Mouse (Mus musculus) right cerebral cortex, adult 18-20 months (tissue): ENCODE data around the gene Pfkp.

Experiments used
- DNase-seq: peaks from one replicate; pipeline ENCODE4 v3.0.0; 2022; ENCODE audit warnings: mixed read lengths

The Pfkp gene

DNA sequence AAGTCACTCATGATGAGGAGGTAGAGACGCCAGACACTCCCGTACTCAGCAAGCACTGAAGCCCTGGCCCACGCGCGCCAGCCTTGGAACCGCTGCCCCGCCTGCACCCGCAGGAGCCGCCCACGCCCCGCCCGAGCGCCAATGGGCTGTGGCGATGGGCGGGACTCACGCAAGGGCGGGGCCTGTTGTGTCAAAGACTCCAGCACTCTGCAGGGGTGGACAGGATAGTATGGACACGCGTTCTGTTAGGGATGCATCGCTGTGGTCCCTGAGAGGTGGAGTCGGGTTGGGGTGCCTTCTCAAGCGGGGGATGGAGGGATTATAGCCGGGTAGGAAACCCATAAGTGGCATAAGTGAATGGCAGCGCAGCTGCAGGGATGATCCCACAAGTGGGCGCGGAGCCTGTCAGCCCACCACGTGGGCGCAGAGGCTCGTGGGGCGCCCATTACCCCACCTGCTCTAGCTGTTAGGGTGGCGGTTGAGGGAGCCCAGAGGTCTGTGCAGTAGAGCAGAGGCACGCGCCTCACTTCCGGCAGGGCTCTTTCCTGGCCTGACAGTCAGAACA is at the start of gene Pfkp:
Gene Pfkp (minus strand): TSS at position 109 of the 565 bp plus-strand sequence.
- peak; percentile 97 for DNase-seq

DNA sequence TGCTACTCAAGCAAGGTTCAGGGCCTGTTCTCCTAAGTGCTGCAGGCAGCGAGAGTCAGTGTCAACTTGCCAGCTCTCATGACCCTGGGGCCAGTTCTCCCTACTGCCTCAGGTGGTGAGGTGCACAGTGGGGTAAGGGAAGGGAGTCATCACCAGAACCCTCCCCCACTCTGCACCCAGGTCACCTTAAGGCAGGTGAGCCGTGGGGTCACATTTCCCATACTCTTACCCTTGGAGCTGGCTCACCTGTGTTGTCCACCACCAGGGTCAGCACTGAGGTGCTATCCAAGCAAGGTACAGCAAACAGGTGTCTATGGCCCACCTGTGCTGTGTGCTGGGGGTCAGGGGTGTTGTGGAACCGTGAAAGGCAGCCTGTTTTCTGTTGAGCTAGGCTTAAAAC is 42.0 kb upstream of the Pfkp start:
- DNase-seq: no peak

DNA sequence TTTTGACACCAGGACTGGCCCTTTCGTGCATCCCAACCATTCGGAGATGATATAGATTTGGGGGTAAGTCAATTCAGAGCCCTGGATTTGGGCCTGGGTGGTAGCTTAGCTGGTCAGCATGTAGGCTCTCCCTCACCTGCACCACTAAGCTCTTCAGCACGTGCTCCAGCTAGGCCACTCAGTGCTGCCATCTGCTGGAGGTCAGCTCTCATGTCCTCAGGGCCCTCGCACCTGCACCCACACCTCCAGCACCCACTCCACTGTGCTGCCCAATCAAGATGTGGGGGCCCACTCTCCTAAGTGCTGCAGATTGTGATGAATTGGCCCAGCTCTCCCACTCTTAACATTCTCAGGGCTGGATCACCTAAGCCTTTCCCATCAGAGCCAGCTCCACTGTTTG is 41.4 kb upstream of the Pfkp start:
- DNase-seq: no peak

DNA sequence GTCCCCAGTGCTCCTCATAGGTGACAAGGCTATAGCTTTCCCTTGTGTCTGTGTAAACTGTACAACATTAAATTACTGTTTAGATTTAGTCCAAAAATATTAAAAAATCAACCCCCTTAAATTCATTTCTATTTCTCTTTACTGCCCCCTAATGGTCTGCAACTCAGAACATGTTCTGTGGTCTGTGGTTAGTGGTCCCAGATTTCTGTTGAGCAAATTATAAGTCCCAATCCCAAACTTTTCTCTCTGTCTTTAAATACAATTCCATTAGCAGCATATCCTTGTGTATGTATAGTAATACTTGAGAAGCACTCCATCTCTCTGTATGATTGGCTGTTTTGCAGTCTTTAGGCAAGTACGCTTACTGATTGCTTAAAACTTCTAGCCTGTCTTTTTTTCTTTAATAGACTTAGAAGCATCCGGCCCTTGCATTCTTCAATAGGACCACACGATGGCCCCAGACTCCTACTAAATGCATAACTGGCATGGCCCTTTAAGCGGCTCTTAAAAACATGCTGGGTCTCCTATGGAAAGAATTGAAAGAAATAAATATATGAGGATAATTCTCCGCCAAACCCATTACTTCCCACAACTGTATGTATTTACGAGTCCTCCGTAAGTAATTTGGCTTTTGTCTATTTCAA is 40.3 kb upstream of the Pfkp start:
- DNase-seq: peak; percentile 74

DNA sequence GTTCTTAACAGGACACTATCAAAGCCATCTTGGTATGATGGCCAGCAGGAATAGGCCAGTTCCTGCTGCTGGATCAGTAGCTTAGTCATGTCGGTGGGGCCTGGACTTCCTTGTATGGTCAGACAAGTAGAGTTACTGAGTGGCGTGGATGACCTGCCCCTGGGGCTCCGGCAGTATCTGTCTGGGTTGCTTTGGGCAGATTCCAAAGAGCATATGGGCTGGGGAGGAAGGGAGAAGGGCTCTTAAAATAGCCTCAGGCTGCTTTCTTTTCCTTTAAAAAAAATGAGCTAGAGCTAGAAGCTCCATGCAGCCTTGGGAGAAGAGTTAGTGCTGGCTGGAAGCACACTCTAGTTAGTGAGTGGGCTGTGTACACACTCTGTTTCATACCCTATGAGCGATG is 18.3 kb upstream of the Pfkp start:
- peak; percentile 72 for DNase-seq

DNA sequence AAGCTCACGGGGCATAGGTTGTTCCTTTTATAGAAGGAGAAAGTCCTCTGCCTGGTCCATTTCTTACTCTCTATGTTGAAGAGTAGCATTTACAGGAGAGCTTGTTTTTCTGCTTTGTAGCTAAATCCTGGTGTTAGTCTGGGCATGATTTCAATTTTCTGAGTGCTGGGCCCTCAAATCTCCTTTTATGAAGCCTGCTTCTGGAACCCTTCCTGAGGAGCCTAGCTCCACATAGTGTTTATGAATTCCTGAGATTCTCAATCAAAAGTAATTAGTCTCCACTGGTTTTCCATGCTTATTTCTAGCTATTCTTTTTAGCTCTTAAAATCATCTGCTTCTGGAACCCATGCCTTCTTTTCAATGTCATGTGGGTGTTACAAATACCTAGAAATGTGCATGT is 16.9 kb upstream of the Pfkp start:
- DNase-seq: peak; percentile 45

DNA sequence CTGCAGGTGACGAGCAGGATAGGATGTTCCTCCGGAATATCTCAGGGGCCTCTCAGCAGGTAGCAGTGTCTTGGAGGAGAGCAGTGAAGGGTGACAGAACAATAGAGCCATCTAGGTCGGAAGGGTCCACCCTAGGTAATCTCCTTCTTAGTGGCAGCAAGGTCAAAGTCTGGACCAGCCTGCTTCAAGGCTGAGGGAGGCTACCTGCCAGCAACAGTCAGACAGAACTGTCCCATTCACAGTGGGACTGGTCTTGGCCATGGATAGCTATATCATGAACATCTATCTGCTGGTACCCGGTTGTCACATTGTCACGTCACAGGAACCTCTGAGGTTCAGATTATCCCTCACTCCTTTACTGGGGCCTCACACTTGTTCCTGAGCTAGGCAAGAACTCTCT is 15.6 kb upstream of the Pfkp start:
- no peak for DNase-seq

DNA sequence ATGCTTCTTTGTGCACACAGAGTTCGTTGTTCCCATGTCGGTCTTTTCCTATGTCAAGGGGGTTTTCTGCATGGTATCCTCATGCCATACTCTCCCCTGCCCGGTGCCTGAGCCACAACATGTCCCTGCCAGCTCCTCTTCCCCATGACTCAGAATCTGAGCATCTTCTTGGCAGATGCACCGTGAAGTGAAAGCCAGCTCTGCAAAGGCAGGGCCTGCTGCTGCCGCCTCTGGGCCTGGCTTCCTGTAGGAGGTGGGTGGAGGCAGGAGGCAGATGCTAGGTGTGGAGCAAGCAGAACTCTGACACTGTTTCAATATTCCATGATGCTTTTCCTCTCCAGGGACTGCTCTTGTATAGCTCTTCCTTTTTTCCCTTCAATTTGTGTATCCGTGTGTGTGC is 10.7 kb upstream of the Pfkp start:
- peak; percentile 92 for DNase-seq

DNA sequence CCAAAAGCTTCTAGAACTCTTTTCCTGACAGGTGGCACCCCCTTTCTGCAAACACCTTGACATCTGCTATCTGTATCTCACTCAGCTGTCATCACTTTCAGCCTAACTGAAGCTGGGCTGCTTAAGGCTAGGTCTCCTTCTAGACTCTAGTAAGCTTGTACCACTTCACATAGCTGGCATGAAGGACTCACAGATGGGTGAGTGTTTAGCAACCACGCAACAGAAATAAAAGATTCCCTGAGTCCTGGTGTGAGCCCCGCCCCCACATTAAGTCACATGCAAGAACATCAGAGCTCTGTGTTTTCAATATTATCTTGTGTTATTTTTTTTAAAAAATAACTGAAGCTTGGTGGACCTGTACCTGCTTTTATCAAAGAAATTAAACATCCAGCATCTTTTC is 8.7 kb upstream of the Pfkp start:
- peak; percentile 64 for DNase-seq

DNA sequence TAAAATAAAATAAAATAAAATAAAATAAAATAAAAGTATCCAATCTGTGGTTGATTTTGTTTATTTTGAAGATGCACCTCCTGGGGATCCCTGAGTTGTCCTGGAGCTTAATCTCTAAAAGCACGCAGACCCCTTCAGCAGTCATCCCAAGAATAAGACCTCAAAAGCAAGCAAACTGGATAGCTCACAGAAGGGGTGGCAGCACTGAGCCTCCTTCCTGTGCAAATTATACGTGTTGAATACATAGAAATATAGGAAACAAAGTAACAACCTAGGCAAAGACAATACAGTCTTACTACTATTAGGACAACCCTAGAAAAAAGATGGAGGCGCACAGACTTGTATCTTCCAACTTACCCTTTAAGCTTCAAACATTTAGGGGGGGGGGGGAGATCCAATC is 965 bp upstream of the Pfkp start:
- no peak for DNase-seq

DNA sequence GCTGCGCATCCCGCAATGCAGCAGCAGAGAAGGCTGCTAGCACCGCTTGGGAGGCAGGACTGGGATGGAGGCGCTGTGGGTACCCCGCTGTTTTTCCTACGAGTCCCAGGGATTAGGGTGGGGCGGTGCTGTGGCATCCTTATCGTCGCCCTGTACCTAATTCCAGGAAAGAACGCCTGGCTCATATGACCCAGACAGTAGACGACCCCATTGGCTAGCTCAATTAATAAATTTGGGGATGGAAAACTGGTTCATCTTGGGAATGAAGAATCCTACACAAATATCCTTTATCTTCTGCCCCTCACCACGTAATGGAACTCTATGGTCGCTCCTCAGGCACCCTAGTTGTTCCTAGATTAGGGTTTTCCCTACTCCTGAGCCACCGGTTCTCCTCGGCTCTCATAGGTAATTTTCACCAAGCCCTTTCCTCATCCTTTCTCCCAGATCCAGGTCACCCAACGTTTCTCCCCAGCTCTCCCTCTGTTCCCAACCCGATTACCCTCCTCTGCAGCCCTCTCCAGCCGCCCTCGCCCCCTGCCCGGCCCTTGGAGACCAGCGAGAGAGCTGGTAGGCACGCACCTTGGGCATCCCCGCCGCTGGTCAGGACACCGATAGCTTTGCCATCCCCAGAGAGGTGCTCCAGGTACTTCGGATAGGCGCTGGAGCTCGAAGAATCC is 447 bp downstream of the Pfkp start:
- peak; percentile 46 for DNase-seq

DNA sequence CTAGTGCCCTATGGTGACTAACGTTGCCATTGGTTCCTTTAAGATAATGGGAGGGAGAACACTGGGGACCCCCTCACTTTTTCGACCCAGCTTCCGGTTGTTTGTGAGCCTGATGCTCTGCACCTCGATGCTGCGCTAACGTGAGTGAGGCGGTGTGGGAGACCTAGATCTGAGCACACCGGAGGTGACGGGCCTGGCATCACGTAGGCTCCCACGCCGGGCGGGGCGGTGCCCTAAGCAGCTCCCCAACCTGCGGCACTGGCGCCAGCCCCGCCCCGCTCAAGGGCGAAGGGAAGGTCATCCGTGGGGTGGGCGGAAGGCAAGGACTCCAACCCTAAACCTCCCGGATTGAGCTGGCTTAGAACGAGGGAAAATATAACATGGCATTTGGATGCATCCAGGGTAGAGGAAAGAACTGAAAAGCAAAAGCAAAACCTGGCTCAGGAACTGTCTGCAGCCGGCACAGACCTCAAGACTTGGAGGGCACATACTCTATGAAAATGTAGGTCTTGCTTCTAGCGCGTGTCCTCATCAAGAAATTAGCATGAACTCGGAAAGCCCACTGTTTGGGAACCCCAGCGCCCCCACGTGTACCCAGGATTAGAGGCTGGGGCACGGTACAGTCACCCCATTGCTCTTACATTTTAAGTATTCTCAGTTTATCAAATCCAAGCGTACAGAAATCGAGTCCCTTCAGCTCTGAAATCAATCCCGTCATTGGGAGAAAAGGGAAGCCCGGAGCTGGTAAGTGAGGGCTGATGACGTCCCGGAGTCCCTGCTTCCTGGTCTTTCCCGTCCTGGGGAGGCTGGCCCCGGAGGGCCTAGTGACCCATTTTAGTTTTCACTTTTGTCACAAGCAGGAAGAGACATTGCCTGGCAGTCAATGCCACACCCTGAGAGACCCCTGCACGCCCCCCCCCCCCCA is 1.2 kb downstream of the Pfkp start:
- peak; percentile 78 for DNase-seq

DNA sequence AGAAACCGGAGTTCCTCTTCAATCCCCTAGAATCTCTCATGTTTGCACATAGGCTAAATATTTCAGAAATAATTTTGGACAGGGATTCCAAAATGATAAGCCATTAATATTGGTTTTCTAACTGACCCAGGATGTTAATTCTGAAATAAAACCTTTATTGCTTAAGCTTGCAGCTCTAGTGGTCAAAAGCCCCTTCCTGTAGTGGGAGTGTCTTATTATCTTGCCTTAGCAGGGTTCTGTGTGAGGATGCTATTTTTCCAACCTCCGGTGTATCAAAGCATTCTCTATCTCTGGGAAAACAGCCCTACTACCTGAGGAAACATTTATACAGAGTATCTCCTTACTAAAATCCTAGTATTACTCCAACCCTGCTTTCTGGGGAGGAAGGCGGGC is 1.9 kb downstream of the Pfkp start:
- no peak for DNase-seq

DNA sequence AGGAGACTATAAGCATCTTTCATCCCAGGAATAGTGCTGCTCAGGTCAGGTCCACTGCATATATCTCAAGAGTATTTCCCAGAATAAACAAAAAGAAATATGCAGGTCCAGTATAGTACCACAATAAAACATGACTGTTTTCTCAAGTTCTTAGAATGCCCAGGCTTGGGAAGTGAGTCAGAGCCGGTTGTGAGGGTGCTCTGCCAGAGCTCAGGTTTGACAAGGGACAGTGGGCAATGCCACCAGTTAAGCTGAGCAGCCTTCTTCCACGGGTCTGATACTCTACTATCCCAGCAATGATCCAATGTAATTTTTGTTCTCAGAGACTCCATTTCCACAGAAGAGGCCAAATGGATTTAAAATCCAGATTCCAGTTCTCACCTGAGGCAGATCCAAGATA is 2.3 kb downstream of the Pfkp start:
- DNase-seq: no peak

DNA sequence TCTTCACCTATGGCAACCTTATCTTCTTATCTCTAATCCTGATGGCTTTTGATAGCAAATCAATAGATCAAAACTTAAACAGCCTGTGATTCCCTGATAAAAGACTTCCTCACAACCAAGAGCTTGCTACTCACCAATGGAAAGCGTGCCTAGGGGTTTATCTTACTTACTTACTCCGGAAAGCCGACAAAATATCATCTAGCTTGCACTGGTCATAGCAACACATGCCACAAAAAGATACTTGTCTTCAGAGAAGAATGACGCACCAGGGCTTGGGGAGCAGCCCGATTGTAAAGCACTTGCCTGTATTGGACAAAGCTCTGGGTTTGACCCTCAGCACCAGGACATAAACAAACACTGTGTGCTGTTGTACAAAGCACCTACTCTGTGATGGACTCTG is 4.6 kb downstream of the Pfkp start:
- DNase-seq: no peak

DNA sequence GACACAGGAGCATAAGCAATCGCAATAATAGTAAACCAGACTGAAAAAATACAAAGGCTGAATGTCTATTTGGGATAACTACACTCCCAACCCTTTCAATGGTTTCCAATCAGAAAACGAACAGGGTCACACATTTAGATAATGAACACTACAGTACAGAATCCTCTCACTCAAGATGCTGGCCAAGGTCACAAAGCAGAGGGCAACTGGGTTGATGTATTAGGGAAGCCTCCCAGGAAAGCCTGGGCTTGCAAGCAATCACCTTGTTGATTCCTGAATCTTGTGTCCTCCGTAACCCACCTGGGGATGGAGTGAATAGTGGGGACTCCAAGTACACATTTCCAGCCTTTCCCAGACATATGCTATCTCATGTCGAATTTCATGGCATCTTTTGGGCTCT is 5.6 kb downstream of the Pfkp start:
- no peak for DNase-seq

DNA sequence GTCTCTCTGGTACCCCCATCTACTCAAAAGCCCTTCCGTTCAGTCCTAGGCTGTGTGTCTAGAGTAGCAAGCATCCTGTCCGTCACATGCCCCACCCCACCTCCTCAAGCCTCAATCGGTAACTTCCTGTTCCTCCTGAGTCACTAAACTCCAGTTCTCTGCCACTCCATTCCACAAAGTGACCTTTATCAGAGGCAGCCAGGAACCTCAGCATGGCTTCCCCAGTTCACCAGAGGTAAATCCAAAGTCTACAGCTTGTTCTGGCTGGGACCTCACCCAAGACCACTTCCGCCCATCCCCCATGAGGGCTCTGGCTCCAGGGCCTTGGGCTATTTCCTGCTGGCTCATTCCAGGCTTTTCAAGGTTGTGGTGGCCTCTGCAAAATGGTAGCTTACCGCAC is 6.1 kb downstream of the Pfkp start:
- DNase-seq: no peak

DNA sequence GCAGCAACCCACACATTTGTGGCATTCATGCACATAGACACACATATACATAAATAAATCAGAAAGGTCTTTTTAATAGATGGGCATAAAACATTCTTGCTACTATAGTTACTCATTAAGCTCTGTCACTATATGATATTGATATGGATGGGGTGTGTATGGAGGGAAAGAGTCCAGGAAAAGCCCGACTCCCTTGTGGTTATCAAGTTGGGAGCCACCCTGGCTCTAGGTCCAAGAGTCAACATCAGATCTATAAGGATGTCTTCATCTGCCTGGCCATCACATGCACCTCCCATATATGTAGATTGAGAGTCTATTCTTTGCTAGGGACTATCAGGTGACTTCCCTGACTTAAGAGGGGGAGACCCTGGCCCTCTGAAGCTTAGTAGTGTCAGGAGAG is 7.1 kb downstream of the Pfkp start:
- no peak for DNase-seq

DNA sequence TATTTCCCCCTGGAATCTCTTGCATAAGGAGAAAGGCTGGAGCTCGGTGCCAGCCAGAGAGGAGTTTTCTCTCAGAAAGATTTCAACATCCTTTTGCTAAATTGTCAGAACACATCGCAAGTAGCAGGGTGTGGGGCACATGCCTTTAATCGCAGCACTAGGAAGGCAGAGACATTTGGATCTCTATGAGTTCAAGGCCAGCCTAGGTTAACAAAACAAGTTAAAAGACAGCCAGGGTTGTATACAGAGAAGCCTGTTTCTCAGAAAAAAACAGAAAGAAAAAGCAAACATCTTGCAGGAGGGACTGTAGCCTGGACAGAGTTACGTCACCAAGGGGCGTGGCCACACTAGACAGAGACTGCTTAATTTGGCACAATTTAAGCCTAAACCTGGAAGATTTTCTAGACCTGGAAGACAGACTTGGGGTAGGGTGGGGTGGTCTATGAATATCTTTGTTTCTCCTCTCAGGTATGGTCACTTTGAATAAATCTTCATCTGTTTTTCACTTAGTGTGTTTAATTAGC is 9.0 kb downstream of the Pfkp start:
- no peak for DNase-seq

DNA sequence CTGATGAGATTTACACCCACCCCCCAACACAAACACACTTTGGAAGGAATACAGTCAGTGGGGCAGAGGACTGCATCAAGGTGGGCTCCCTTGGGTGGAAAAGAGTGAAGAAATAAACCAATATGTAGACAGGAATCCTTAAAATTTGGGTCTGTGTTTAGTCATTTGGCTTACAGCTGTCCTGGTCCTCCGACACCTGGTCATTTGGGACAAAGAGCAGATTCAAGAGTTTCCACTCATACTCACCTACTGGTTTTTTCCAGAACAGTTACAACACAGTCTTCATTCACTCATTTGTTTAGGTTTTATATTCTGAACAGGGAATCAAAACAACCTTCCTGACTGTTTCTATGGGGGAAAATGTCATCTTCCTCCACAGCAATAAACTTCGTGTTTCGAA is 9.6 kb downstream of the Pfkp start:
- no peak for DNase-seq

DNA sequence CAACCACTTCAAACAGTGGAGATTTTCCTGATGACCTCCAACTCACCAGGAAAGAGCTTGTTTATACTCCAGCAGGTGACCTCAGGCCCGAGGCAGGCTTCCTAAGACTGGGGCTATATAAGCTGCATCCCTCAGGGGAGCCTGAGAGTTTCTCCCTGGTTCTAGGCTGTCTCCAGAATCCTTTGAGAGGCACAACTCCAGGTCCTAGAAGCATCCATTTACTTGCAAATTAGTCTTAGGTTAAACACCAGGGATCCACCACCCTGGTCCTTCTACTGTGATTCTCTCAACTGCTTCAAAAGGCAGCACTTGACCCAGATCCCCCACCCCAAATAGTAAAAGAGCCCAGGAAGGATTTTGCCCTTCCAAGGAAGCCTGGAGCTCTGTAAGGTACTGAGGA is 10.2 kb downstream of the Pfkp start:
- no peak for DNase-seq

DNA sequence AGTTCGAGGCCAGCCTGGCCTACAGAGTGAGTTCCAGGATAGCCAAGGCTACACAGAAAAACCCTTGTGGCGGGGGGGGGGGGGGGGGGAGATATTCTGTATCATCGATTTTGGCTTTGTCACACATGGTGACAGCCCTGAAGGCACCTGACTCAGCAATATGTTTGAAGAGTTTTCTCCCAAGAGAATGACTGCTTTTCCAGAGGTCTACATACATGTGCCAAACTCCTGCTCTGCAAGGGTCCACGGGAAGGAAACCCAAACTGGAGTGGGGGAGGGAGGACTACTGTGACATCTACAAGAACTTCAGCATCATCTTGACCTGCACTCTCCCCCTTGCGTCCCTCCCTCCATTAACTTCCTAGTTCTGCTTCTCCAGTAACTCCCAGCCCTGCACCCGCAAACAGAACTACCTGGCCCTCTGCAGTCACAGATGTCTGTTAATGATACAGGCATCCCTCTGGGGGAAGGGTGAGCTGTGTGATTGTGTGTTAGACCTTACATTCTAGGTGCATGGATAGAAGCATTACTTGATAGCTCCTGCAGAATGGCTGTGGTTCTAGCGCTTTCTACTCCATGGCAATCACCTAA is 10.9 kb downstream of the Pfkp start:
- no peak for DNase-seq

DNA sequence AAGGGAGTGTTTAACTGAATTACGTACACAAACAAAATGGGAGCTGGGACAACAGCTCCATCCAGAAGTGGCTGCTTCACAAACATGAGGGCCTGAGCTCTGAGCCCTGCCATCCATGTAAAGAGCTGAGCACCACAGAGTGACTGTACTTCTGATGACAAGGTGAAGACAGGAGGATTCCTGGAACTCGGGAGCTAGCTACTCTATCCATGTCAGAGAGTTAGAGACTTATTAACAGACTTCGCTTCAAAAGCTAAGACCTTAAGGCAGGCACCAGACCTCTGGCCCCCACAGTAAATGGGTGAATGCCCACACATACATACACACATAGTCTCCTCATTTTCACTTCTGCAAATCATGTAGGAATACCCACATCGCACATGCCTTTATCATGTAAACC is 11.6 kb downstream of the Pfkp start:
- no peak for DNase-seq
